Mouse (Mus musculus) testis, adult 2 months (tissue): ENCODE data around the gene Axin1.

Experiments used
- CTCF ChIP-seq: fragments of 200-500 bp; IDR thresholded peaks from 2 replicates; pipeline ENCODE4 v1.5.1; 2012; ENCODE audit warnings: low read depth, mild to moderate bottlenecking, inconsistent platforms, low read length, moderate library complexity; ENCODE audit not compliant: control insufficient read depth, insufficient read depth, insufficient replicate concordance
- POLR2A ChIP-seq: fragments of 200-500 bp; IDR thresholded peaks from 2 replicates; pipeline ENCODE4 v1.6.1; 2012; ENCODE audit warnings: low read depth, mild to moderate bottlenecking, inconsistent platforms, low read length, moderate library complexity; ENCODE audit not compliant: control insufficient read depth

- TF ChIP-seq CTCF: no peak
- TF ChIP-seq POLR2A: no peak
These were observed 43.9 kb upstream of the Axin1 start for GRCm38 (mm10) chr17:26094531-26095110.
